Mouse (Mus musculus) midbrain, postnatal 0 days (tissue): ENCODE measurements at regions not wholly inside any gene's neighbourhood (a gene's known extent, or its start where the extent isn't known, plus 50 kb on each side); places are given as distances from the start of the nearest gene placed in this dataset.
A peak's percentile ranks its signal among the peaks of the same experiment; 100 is the strongest.

Experiments
- ATAC-seq: fragments of 200-750 bp; cut with Nextera tagmentation; 2 replicates; pipeline ENCODE4 v1.8.0; 2017; ENCODE audit warnings: moderate number of reproducible peaks, mild to moderate bottlenecking, moderate TSS enrichment, moderate library complexity; ENCODE audit not compliant: low FRiP score
- DNase-seq: peaks from one replicate; pipeline ENCODE4 v3.0.0-alpha.2; 2015; ENCODE audit warnings: low spot score
- H3K27ac ChIP-seq: fragments of 300-500 bp; sonication (generic); 2 replicates; pipeline ENCODE4 v1.5.1; 2014; ENCODE audit warnings: low read depth, mild to moderate bottlenecking, low read length, mixed read lengths
- H3K27me3 ChIP-seq: fragments of 300-500 bp; sonication (generic); 2 replicates; pipeline ENCODE4 v1.6.1; 2014; ENCODE audit warnings: low read length, control low read depth, mixed read lengths; ENCODE audit not compliant: insufficient read depth
- H3K36me3 ChIP-seq: fragments of 300-500 bp; sonication (generic); 2 replicates; pipeline ENCODE4 v1.6.1; 2014; ENCODE audit warnings: low read length, control low read depth, mixed read lengths; ENCODE audit not compliant: insufficient read depth
- H3K4me1 ChIP-seq: fragments of 300-500 bp; sonication (generic); 2 replicates; pipeline ENCODE4 v1.6.1; 2014; ENCODE audit warnings: mild to moderate bottlenecking, control low read depth, antibody characterized with exemption, low read length, mixed read lengths; ENCODE audit not compliant: insufficient read depth
- H3K4me2 ChIP-seq: fragments of 300-500 bp; sonication (generic); 2 replicates; pipeline ENCODE4 v1.6.1; 2014; ENCODE audit warnings: low read depth, mild to moderate bottlenecking, low read length, mixed read lengths; ENCODE audit not compliant: poor library complexity, severe bottlenecking
- H3K4me3 ChIP-seq: fragments of 300-500 bp; sonication (generic); 2 replicates; pipeline ENCODE4 v1.5.1; 2014; ENCODE audit warnings: low read depth, mild to moderate bottlenecking, low read length, moderate library complexity
- H3K9ac ChIP-seq: fragments of 300-500 bp; sonication (generic); replicated peaks from 2 replicates; pipeline ENCODE4 v1.6.1; 2014; ENCODE audit warnings: mild to moderate bottlenecking, low read length, moderate library complexity, mixed read lengths; ENCODE audit not compliant: poor library complexity, severe bottlenecking
- H3K9me3 ChIP-seq: fragments of 300-500 bp; sonication (generic); 2 replicates; pipeline ENCODE4 v1.6.1; 2016; ENCODE audit warnings: low read length, control low read depth
- CTCF ChIP-seq: IDR thresholded peaks from 2 replicates; pipeline ENCODE4 v1.5.1; 2016; ENCODE audit warnings: antibody characterized with exemption, mild to moderate bottlenecking
- WGBS: fragments of 180-500 bp; shearing (Covaris S2); extraction: QIAGEN DNeasy Blood & Tissue Kit; methylation state at CpG from one replicate; pipeline ENCODE4 v1.1.7; 2014; 5-methylcytosine and 5-hydroxymethylcytosine counted together

DNA sequence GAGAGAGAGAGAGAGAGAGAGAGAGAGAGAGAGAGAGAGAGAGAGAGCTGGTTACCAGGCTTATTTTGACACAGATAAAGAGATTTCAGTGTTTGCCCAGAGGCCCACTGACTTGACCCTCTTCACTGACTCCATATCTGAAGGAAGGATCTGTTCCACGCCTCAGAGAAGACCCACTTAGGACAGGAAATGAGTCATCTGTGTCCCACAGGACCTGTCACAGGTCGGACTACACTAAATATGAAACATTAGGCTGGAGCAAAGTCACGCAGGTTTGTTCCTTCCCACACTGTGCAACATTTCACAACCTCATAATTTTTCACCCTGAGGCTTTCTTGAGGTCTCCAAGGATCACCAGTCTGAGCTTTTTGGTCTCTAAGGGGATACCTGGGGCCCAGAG lies 96.5 kb upstream of the Lpp start:
- Histone ChIP-seq H3K4me2 (no peak overlapping the region), H3K27ac (no peak overlapping the region), H3K9ac (no peak overlapping the region), H3K9me3 (no peaks in the 10 kb centered on the region), H3K27me3 (no peaks in the 10 kb centered on the region), H3K4me3 (no peak overlapping the region), H3K4me1 (no peaks in the 10 kb centered on the region), H3K36me3 (no peaks in the 10 kb centered on the region)
- DNase-seq (no peak), ATAC-seq (no peak)
- 80% methylated on average over 3 of the region's 3 CpGs for WGBS
- no peak for TF ChIP-seq CTCF

DNA sequence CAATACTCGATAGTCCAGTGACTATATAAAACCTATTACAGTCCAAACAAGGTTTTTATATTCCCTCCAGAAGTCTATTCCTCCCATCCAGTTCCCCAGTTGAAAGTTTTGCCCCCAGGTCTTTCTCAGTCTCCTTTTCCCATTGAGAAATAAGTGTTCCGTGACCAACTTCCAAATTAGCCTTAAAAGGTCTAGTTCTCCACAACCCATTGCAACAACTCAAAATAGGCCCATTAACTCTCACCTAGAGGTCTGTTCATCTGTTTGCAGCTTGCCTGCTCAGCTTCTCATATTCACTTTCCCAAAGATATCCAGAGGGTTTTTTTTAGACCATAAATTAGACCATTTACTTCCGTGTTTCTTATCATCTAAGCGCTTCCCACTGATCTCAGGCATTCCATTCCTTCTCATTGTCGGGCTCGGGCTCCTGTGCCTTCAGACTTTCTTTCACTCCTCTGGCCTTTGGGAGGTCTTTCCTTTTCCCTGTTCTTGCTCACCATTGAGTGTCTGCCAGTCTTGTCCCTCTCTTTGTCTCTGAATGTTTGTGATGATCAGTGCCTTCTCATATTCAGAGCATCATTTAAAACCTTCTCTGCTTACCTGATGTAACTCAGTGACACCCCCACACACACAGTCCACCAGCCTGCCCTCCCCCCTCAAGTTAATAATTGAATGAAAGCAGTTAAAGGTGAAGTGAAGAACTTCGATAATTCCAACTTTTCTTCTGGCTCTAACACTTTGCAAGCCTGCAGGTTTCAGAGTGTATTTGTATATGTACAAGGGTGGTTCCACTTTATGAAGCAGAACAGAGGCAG lies 97.5 kb upstream of the Lpp start:
- TF ChIP-seq CTCF = no peak
- WGBS = 78% methylated on average over 7 of the region's 7 CpGs
- H3K9me3 ChIP-seq = no peaks in the 10 kb centered on the region
- no peak for DNase-seq
- H3K27me3 ChIP-seq = no peaks in the 10 kb centered on the region
- no peaks in the 10 kb centered on the region for H3K36me3 ChIP-seq
- no peaks in the 10 kb centered on the region for H3K4me1 ChIP-seq
- H3K4me2 ChIP-seq = no peak overlapping the region
- ATAC-seq = no peak
- no peak overlapping the region for H3K4me3 ChIP-seq
- H3K9ac ChIP-seq = no peak overlapping the region
- no peak overlapping the region for H3K27ac ChIP-seq

DNA sequence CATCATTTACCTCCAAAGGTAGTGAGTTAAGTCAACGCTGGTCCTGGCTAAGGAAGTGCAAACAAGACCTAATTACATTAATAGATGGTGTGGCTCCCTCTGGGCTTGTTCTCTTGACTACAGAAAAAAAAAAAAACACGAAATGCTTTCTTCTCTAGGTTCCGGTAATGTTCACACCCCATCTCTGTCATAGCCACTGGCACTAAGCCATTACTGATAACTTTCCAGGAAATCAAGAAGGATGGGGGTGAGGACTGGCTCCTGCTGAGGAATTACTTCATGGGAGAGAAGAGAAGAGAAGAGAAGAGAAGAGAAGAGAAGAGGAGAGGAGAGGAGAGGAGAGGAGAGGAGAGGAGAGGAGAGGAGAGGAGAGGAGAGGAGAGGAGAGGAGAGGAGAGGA lies 109.1 kb upstream of the Lpp start:
- no peak overlapping the region for H3K4me2 ChIP-seq
- no peak overlapping the region for H3K4me3 ChIP-seq
- WGBS = 75% methylated on average over 3 of the region's 3 CpGs
- no peak overlapping the region for H3K27ac ChIP-seq
- H3K9ac ChIP-seq = no peak overlapping the region
- ATAC-seq (no peak), DNase-seq (no peak)
- H3K27me3 ChIP-seq = no peaks in the 10 kb centered on the region
- H3K4me1 ChIP-seq = no peaks in the 10 kb centered on the region
- no peaks in the 10 kb centered on the region for H3K9me3 ChIP-seq
- no peak for TF ChIP-seq CTCF
- H3K36me3 ChIP-seq = no peaks in the 10 kb centered on the region

DNA sequence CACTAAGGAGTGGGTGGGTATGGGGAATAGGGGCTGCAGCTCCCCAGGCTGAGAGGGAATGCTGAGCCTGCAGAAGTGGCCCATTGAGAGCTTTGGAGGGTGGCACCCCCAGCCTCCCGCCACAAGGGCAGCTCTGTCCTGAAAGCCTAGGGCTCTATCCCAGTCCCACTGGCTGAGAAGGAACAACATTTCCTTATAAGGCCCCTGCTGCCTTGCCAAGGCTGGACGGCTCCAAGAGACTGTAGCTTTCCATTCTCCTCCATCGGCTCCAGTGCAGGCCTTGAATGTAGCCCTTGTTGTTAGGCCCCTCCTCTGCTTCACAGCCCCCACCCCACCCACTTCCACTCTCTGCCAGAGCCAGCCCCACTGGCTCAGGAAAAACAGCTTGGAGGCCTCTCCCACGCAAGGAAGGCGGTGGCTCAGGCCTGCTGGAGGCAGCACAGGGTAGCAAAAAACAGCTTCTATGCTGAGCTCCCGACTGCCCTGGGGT lies 111.1 kb upstream of the Lpp start:
- Histone ChIP-seq H3K4me2 (no peak overlapping the region), H3K4me1 (no peaks in the 10 kb centered on the region), H3K27ac (no peak overlapping the region), H3K9ac (no peak overlapping the region), H3K36me3 (no peaks in the 10 kb centered on the region), H3K27me3 (no peaks in the 10 kb centered on the region), H3K4me3 (no peak overlapping the region), H3K9me3 (no peaks in the 10 kb centered on the region)
- TF ChIP-seq CTCF = peak; percentile 53
- DNase-seq (peak; percentile 88), ATAC-seq (peak; percentile 94)
- 41% methylated on average over 5 of the region's 6 CpGs for WGBS

DNA sequence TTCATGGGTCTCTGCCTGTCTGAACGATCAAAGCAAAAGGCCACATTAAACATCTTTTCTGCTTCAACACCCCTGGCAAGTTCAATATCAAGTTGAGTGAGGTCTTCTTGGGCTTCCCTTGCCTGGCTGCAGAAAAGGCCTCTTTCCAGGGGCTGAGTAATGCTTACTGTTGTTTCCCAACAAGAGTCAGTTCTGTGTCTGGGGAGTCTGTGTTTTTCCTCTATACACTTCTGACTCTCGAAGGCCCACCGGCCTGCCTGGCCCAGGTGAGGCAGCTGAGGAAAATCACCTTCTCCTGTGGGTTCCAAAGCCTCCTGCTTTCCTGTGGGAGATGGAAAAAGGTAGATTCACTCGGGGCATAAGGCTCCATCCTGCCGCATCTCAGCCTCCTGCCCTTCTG lies 111.7 kb upstream of the Lpp start:
- TF ChIP-seq CTCF = no peak
- Histone ChIP-seq H3K27me3 (no peaks in the 10 kb centered on the region), H3K4me3 (no peak overlapping the region), H3K4me2 (no peak overlapping the region), H3K9ac (no peak overlapping the region), H3K36me3 (no peaks in the 10 kb centered on the region), H3K4me1 (no peaks in the 10 kb centered on the region), H3K9me3 (no peaks in the 10 kb centered on the region), H3K27ac (peak overlapping the region; percentile 28; the same call in 1 of the 2 replicates)
- ATAC-seq (no peak), DNase-seq (no peak)
- WGBS = 81% methylated on average over 5 of the region's 5 CpGs

DNA sequence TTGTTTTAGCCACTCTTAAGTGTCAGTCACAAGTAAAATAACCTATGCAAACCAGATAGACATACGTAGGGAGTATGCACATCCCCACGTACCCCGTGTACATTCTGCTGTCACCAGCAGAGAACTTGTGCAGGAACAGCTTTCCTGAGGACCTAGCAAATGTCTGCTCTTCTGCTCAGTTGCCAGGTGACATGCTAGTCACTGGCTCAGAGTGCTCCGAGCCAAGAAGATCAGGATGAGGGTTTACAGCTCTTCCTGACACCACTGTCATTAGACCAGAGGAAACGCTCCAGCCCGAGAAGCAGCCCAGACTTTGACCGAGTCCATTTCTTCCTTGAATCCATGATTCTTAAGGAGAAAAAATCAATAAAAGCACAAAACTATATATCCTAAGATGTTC lies 115.5 kb upstream of the Lpp start:
- no peaks in the 10 kb centered on the region for H3K9me3 ChIP-seq
- no peak for DNase-seq
- H3K9ac ChIP-seq = no peak overlapping the region
- H3K36me3 ChIP-seq = no peaks in the 10 kb centered on the region
- no peak for TF ChIP-seq CTCF
- no peaks in the 10 kb centered on the region for H3K4me1 ChIP-seq
- 93% methylated on average over 7 of the region's 7 CpGs for WGBS
- ATAC-seq = no peak
- H3K4me2 ChIP-seq = no peak overlapping the region
- no peak overlapping the region for H3K4me3 ChIP-seq
- H3K27ac ChIP-seq = no peak overlapping the region
- H3K27me3 ChIP-seq = no peaks in the 10 kb centered on the region
